Mouse (Mus musculus): ENCODE measurements around the gene Lrrk1. TPM values are rescaled to one million over a fixed set of nuclear protein-coding genes. Genes with fewer than 3 reads are reported as not detected.

The Lrrk1 gene
- polyA plus RNA-seq, 1 experiment from 2014 or later: 19.5 TPM

GRCm38 (mm10) chr7:66333906-66334500 is 54.1 kb downstream of the Lrrk1 start:
- Histone ChIP-seq H3K9me3 (no peaks in the 10 kb centered on the region), H3K36me3 (peaks cover 14% of the 10 kb centered on the region), H3K27ac (no peak overlapping the region), H3K4me2 (no peak overlapping the region), H3K4me3 (replicated peaks) (no peak overlapping the region), H3K27me3 (replicated peaks) (no peaks in the 10 kb centered on the region), H3K4me1 (no peaks in the 10 kb centered on the region), H3K9ac (no peak overlapping the region)
- 84% methylated on average over 4 of the region's 4 CpGs for WGBS
- no peak for ATAC-seq (ENCODE audit: insufficient read depth, low FRiP score, low read depth)

DNA sequence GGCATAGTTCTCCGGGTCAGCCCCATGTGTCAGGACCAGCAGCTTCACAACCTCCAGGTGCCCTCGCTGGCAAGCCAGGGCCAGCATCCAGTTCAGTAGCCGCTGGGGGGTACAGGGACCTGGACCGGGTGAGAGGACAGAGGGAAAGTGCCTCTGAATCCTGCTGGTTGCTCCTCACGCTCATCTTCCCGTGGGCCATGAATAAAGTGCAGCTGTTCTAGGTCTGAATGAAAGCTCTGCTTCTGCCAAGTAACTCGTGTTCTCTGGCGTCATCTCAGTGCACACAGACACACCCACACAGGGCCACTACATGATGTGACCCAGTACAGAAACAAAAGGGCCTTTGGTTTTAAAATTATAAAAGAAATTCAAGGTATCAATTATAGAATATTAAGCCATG is 55.8 kb downstream of the Lrrk1 start:
- WGBS: 86% methylated on average over 8 of the region's 8 CpGs
- Histone ChIP-seq H3K4me2 (no peak overlapping the region), H3K27me3 (replicated peaks) (no peaks in the 10 kb centered on the region), H3K4me1 (no peaks in the 10 kb centered on the region), H3K9ac (no peak overlapping the region), H3K36me3 (peaks cover 14% of the 10 kb centered on the region), H3K9me3 (no peaks in the 10 kb centered on the region), H3K27ac (no peak overlapping the region), H3K4me3 (replicated peaks) (no peak overlapping the region)
- no peak for ATAC-seq (ENCODE audit: insufficient read depth, low FRiP score, low read depth)

DNA sequence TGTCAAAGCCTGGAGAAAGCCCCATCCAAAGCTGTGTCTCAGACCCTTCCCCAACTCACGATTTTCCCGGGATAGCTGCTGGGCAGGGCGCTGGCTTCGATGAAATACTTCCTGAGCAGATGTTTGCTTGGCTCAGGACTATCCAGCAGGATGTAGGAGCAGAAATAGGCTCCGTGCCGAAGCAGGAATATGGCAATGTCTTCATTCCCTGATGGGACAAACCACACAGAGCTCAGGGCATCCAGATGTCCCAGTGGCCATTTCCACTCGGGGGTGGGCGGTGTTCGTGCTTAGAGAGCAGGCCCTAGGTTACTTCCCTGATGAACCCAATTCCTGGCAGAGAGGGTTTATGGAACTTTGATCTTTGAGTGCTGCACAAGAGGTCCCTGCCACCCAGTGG is 57.5 kb downstream of the Lrrk1 start:
- Histone ChIP-seq H3K27ac (no peak overlapping the region), H3K9me3 (no peaks in the 10 kb centered on the region), H3K4me2 (no peak overlapping the region), H3K4me1 (no peaks in the 10 kb centered on the region), H3K27me3 (replicated peaks) (no peaks in the 10 kb centered on the region), H3K36me3 (peaks cover 14% of the 10 kb centered on the region), H3K9ac (no peak overlapping the region), H3K4me3 (replicated peaks) (no peak overlapping the region)
- ATAC-seq (ENCODE audit: insufficient read depth, low FRiP score, low read depth): no peak
- WGBS: 83% methylated on average over 9 of the region's 9 CpGs

DNA sequence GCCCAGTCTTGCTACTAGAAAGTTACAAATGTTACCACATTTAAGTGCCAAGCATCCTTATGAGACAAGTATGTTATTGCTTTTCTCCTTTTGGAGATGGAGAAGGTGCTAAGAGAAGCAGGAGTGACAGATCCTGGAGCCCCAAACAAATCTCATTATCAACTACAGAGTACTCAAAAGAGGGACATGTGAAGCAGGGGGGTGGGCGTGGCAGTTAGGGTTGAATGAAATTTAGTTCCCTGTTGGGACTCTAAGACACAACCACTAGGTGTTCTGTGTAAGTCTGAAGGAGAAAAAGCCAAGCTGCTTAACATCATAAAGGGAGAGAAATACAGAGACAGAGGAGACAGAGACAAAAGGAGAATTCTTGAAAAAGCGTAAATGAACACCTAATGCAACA is 60.6 kb downstream of the Lrrk1 start:
- H3K4me1 ChIP-seq: no peaks in the 10 kb centered on the region
- no peak overlapping the region for H3K4me2 ChIP-seq
- no peak overlapping the region for H3K27ac ChIP-seq
- no peak for ATAC-seq (ENCODE audit: insufficient read depth, low FRiP score, low read depth)
- no peak overlapping the region for H3K9ac ChIP-seq
- no peak overlapping the region for H3K4me3 ChIP-seq (replicated peaks)
- no peaks in the 10 kb centered on the region for H3K9me3 ChIP-seq
- 91% methylated on average over 2 of the region's 2 CpGs for WGBS
- no peaks in the 10 kb centered on the region for H3K27me3 ChIP-seq (replicated peaks)
- H3K36me3 ChIP-seq: no peaks in the 10 kb centered on the region

- no peaks in the 10 kb centered on the region for H3K4me1 ChIP-seq
- H3K9me3 ChIP-seq: no peaks in the 10 kb centered on the region
- no peak for ATAC-seq (ENCODE audit: insufficient read depth, low FRiP score, low read depth)
- no peak overlapping the region for H3K4me3 ChIP-seq (replicated peaks)
- H3K9ac ChIP-seq: no peak overlapping the region
- H3K27ac ChIP-seq: no peak overlapping the region
- H3K27me3 ChIP-seq (replicated peaks): no peaks in the 10 kb centered on the region
- WGBS: 55% methylated on average over 3 of the region's 3 CpGs
- H3K4me2 ChIP-seq: no peak overlapping the region
- H3K36me3 ChIP-seq: no peaks in the 10 kb centered on the region
Observed at GRCm38 (mm10) chr7:66325419-66326053, 62.6 kb downstream of the Lrrk1 start.

- H3K27ac ChIP-seq: no peak overlapping the region
- no peaks in the 10 kb centered on the region for H3K9me3 ChIP-seq
- no peaks in the 10 kb centered on the region for H3K4me1 ChIP-seq
- no peaks in the 10 kb centered on the region for H3K36me3 ChIP-seq
- no peaks in the 10 kb centered on the region for H3K27me3 ChIP-seq (replicated peaks)
- WGBS: 72% methylated on average over 9 of the region's 9 CpGs
- H3K9ac ChIP-seq: no peak overlapping the region
- no peak overlapping the region for H3K4me2 ChIP-seq
- ATAC-seq (ENCODE audit: insufficient read depth, low FRiP score, low read depth): no peak
- no peak overlapping the region for H3K4me3 ChIP-seq (replicated peaks)
Observed at GRCm38 (mm10) chr7:66323252-66324015, 64.7 kb downstream of the Lrrk1 start.

- WGBS: 55% methylated on average over 5 of the region's 5 CpGs
Observed at GRCm38 (mm10) chr7:66320996-66321395, 67.2 kb downstream of the Lrrk1 start.

DNA sequence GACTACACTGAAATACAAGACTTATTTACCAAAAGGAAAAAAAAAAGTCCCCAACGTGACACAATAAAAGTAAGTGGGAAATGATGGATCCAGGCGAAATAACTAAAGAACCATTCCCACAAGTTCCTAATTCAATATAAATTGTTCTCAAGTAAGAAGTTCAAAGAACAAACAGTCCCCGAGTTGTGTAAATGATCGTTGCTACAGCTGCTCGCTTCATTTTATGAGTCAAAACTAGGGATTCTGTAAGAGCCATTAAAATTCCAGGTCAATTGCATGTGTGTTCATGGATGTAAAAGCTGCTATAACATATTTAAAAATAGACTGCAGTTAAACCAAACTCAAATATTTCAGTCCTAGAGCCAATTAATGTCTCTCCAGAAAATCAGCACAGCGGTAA is 70.0 kb downstream of the Lrrk1 start:
- no peaks in the 10 kb centered on the region for H3K9me3 ChIP-seq
- H3K27ac ChIP-seq: no peak overlapping the region
- 0 out of 2 replicates have a peak, but pooled peaks cover 3% of the 10 kb centered on the region for H3K36me3 ChIP-seq
- no peak overlapping the region for H3K4me3 ChIP-seq (replicated peaks)
- H3K9ac ChIP-seq: no peak overlapping the region
- no peak for ATAC-seq (ENCODE audit: insufficient read depth, low FRiP score, low read depth)
- H3K4me1 ChIP-seq: no peaks in the 10 kb centered on the region
- H3K4me2 ChIP-seq: no peak overlapping the region
- no peaks in the 10 kb centered on the region for H3K27me3 ChIP-seq (replicated peaks)
- WGBS: 74% methylated on average over 6 of the region's 6 CpGs

More at GRCm38 (mm10) chr7:66320996-66321395, 67.2 kb downstream of the Lrrk1 start:
- H3K27me3 ChIP-seq (replicated peaks): no peaks in the 10 kb centered on the region
- no peak for ATAC-seq (ENCODE audit: insufficient read depth, low FRiP score, low read depth)
- H3K4me1 ChIP-seq: no peaks in the 10 kb centered on the region
- H3K9me3 ChIP-seq: no peaks in the 10 kb centered on the region
- no peak overlapping the region for H3K9ac ChIP-seq
- H3K4me2 ChIP-seq: no peak overlapping the region
- no peak overlapping the region for H3K27ac ChIP-seq
- 0 out of 2 replicates have a peak, but pooled peaks cover 3% of the 10 kb centered on the region for H3K36me3 ChIP-seq
- no peak overlapping the region for H3K4me3 ChIP-seq (replicated peaks)

- no peak for ATAC-seq (ENCODE audit: insufficient read depth, low FRiP score, low read depth)
- no peaks in the 10 kb centered on the region for H3K9me3 ChIP-seq
- no peak overlapping the region; the same call in 1 of the 2 replicates for H3K4me2 ChIP-seq
- no peak overlapping the region for H3K4me3 ChIP-seq (replicated peaks)
- WGBS: 63% methylated on average over 26 of the region's 26 CpGs
- H3K27me3 ChIP-seq (replicated peaks): no peaks in the 10 kb centered on the region
- peak overlapping the region; percentile 58 for H3K27ac ChIP-seq
- peak overlapping the region; percentile 11; the same call in 1 of the 2 replicates for H3K9ac ChIP-seq
- peaks cover 8% of the 10 kb centered on the region; the same call in 1 of the 2 replicates for H3K4me1 ChIP-seq
- 0 out of 2 replicates have a peak, but pooled peaks cover 7% of the 10 kb centered on the region for H3K36me3 ChIP-seq
Observed at GRCm38 (mm10) chr7:66310670-66311656, 77.2 kb downstream of the Lrrk1 start.

DNA sequence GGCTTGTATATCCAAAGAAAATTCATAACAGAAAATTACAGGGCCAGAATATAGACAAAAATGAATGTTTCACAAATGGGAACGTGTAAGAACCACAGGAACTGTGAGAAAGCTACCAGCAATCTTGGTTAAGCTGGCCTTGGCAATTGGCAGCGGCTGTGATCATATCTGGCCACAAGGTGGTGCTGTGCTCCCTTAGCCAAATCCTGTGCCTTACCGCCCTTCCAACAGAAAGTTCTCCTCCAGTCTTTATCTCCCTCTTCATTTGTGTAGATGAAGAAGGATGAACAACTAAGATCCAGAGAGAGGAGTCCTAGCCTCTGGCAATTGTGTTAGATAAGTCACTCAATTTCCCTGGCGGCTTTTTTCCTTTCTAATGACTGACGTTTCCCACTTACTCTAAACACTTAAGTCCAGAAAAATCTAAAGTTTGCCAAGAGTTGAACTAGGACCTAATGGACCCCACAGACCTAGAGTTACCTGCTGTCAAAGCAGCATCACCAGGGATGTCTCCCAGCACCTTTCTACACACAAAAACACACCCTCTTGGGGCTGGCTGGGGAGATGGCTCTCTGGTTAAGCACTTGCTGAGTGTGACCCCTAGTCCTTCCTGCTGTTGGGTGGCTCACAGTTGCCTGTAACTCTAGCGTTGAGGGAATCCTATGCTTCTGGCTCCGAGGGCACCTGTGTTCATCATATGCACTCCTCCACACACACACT is 78.0 kb downstream of the Lrrk1 start:
- H3K9me3 ChIP-seq: no peaks in the 10 kb centered on the region
- no peak overlapping the region for H3K9ac ChIP-seq
- no peak for ATAC-seq (ENCODE audit: insufficient read depth, low FRiP score, low read depth)
- peaks cover 8% of the 10 kb centered on the region; the same call in 1 of the 2 replicates for H3K4me1 ChIP-seq
- H3K4me3 ChIP-seq (replicated peaks): no peak overlapping the region
- no peaks in the 10 kb centered on the region for H3K27me3 ChIP-seq (replicated peaks)
- peak overlapping the region; percentile 49; the same call in 1 of the 2 replicates for H3K27ac ChIP-seq
- 0 out of 2 replicates have a peak, but pooled peaks cover 7% of the 10 kb centered on the region for H3K36me3 ChIP-seq
- H3K4me2 ChIP-seq: no peak overlapping the region
- WGBS: 42% methylated on average over 7 of the region's 7 CpGs

All from stomach, embryonic 15.5 days (tissue).